Mouse (Mus musculus) C2C12 (cell line): ENCODE results near the gene Pde10a.

Experiments used
- MAX ChIP-seq: IDR thresholded peaks from one replicate; pipeline ENCODE4 v1.6.1; 2011; ENCODE audit warnings: mild to moderate bottlenecking, control low read depth
- MYOG ChIP-seq: IDR thresholded peaks from one replicate; pipeline ENCODE4 v1.6.1; 2011; ENCODE audit not compliant: control insufficient read depth, insufficient read length; ENCODE audit errors: extremely low read depth
- USF1 ChIP-seq: IDR thresholded peaks from one replicate; pipeline ENCODE4 v1.6.1; 2011; ENCODE audit warnings: low read depth, mild to moderate bottlenecking, control low read depth, moderate library complexity

- TF ChIP-seq MAX (no peak), USF1 (no peak), MYOG (no peak)
Observed at GRCm38 (mm10) chr17:8538102-8538501, 12.9 kb downstream of the Pde10a start.
